Mouse (Mus musculus) heart, embryonic 11.5 days (tissue): ENCODE measurements around the gene Cd3d. TPM values are rescaled to one million over a fixed set of nuclear protein-coding genes. Genes with fewer than 3 reads are reported as not detected.
"Not testable (repeated sequence)": the region's sequence is repeated elsewhere in the genome, so short reads cannot be mapped to it uniquely, and the experiment has no call there.

Experiments
- ATAC-seq: fragments of 200-750 bp; cut with Nextera tagmentation; replicated peaks from 2 replicates; pipeline ENCODE4 v1.8.0; 2017; ENCODE audit warnings: moderate library complexity; ENCODE audit not compliant: insufficient number of reproducible peaks, low FRiP score, low TSS enrichment
- H3K27ac ChIP-seq: fragments of 300-500 bp; sonication (generic); 2 replicates; pipeline ENCODE4 v1.5.1; 2014; ENCODE audit warnings: mild to moderate bottlenecking, low read depth, low read length
- H3K27me3 ChIP-seq: fragments of 300-500 bp; sonication (generic); 2 replicates; pipeline ENCODE4 v1.6.1; 2014; ENCODE audit warnings: mild to moderate bottlenecking, low read length, mixed read lengths; ENCODE audit not compliant: control insufficient read depth, insufficient read depth
- H3K36me3 ChIP-seq: fragments of 300-500 bp; sonication (generic); 2 replicates; pipeline ENCODE4 v1.6.1; 2014; ENCODE audit warnings: mild to moderate bottlenecking, low read length, moderate library complexity, mixed read lengths; ENCODE audit not compliant: control insufficient read depth, insufficient read depth
- H3K4me1 ChIP-seq: fragments of 300-500 bp; sonication (generic); 2 replicates; pipeline ENCODE4 v1.6.1; 2014; ENCODE audit warnings: low read length; ENCODE audit not compliant: control insufficient read depth, insufficient read depth
- H3K4me2 ChIP-seq: fragments of 300-500 bp; sonication (generic); 2 replicates; pipeline ENCODE4 v1.6.1; 2014; ENCODE audit warnings: mild to moderate bottlenecking, moderate library complexity
- H3K4me3 ChIP-seq: fragments of 300-500 bp; sonication (generic); 2 replicates; pipeline ENCODE4 v1.5.1; 2014; ENCODE audit warnings: low read depth, low read length
- H3K9ac ChIP-seq: fragments of 300-500 bp; sonication (generic); 2 replicates; pipeline ENCODE4 v1.6.1; 2014; ENCODE audit warnings: mild to moderate bottlenecking, low read depth, low read length, moderate library complexity
- H3K9me3 ChIP-seq: fragments of 300-500 bp; sonication (generic); replicated peaks from 2 replicates; pipeline ENCODE4 v1.6.1; 2016; ENCODE audit warnings: low read length; ENCODE audit not compliant: control insufficient read depth
- WGBS: fragments of 180-500 bp; shearing (Covaris S2); extraction: QIAGEN DNeasy Blood & Tissue Kit; methylation state at CpG from one replicate; pipeline ENCODE4 v1.1.7; 2014; ENCODE audit not compliant: insufficient replicate concordance; 5-methylcytosine and 5-hydroxymethylcytosine counted together
- polyA plus RNA-seq: library from polyadenylated mRNA; unstranded; fragments of >200 nt; fragmentation: Nextera tagmentation; extraction: Ambion mirVana; gene quantifications from 2 replicates; pipeline ENCODE4 v1.2.1, GENCODE M21; 2014

The Cd3d gene
- polyA plus RNA-seq, 1 experiment from 2014 or later = not detected

GRCm38 (mm10) chr9:44966815-44967242, 14.8 kb upstream of the Cd3d start:
- Histone ChIP-seq H3K27ac (no peak overlapping the region), H3K4me3 (no peak overlapping the region), H3K9me3 (no peaks in the 10 kb centered on the region), H3K4me2 (no peak overlapping the region), H3K4me1 (peaks cover 6% of the 10 kb centered on the region), H3K9ac (no peak overlapping the region), H3K27me3 (peaks cover 3% of the 10 kb centered on the region; the same call in 1 of the 2 replicates), H3K36me3 (no peaks in the 10 kb centered on the region)
- WGBS = 28% methylated on average over 3 of the region's 3 CpGs
- ATAC-seq = no peak

GRCm38 (mm10) chr9:44967763-44968162, 13.8 kb upstream of the Cd3d start:
- ATAC-seq = not testable (repeated sequence)

GRCm38 (mm10) chr9:44969450-44969849, 12.1 kb upstream of the Cd3d start:
- Histone ChIP-seq H3K4me2 (no peak overlapping the region), H3K27me3 (peaks cover 8% of the 10 kb centered on the region), H3K9me3 (no peaks in the 10 kb centered on the region), H3K27ac (no peak overlapping the region), H3K4me3 (no peak overlapping the region), H3K9ac (no peak overlapping the region), H3K36me3 (no peaks in the 10 kb centered on the region), H3K4me1 (peaks cover 2% of the 10 kb centered on the region; the same call in 1 of the 2 replicates)
- ATAC-seq = no peak
- WGBS = 55% methylated on average over 1 of the region's 1 CpGs

More at GRCm38 (mm10) chr9:44967763-44968162, 13.8 kb upstream of the Cd3d start:
- H3K27me3 ChIP-seq, H3K9ac ChIP-seq, H3K9me3 ChIP-seq, H3K4me1 ChIP-seq, H3K36me3 ChIP-seq, H3K27ac ChIP-seq, H3K4me3 ChIP-seq, H3K4me2 ChIP-seq: not testable (repeated sequence)
- WGBS = 79% methylated on average over 5 of the region's 5 CpGs

GRCm38 (mm10) chr9:44977813-44978212, 3.8 kb upstream of the Cd3d start:
- Histone ChIP-seq H3K27me3 (peaks cover 16% of the 10 kb centered on the region), H3K9ac (no peak overlapping the region), H3K36me3 (no peaks in the 10 kb centered on the region), H3K4me2 (no peak overlapping the region), H3K4me1 (no peaks in the 10 kb centered on the region), H3K27ac (no peak overlapping the region), H3K4me3 (no peak overlapping the region), H3K9me3 (no peaks in the 10 kb centered on the region)
- WGBS = 58% methylated on average over 6 of the region's 6 CpGs
- ATAC-seq = no peak

- H3K9ac ChIP-seq = no peak overlapping the region
- no peaks in the 10 kb centered on the region for H3K9me3 ChIP-seq
- H3K27me3 ChIP-seq = peaks cover 9% of the 10 kb centered on the region
- no peaks in the 10 kb centered on the region for H3K4me1 ChIP-seq
- H3K27ac ChIP-seq = no peak overlapping the region
- no peak for ATAC-seq
- H3K4me2 ChIP-seq = no peak overlapping the region
- no peaks in the 10 kb centered on the region for H3K36me3 ChIP-seq
- H3K4me3 ChIP-seq = no peak overlapping the region
- 73% methylated on average over 7 of the region's 7 CpGs for WGBS
These were observed 1.8 kb upstream of the Cd3d start for GRCm38 (mm10) chr9:44979806-44980205.

GRCm38 (mm10) chr9:44980242-44980641, 1.3 kb upstream of the Cd3d start, which contains the start of gene Cd3g:
TSS of gene Cd3g (minus strand) at chr9:44980431.
- no peak for ATAC-seq
- Histone ChIP-seq H3K27ac (no peak within 1 kb of the TSS), H3K4me3 (no peak within 1 kb of the TSS)

GRCm38 (mm10) chr9:44981104-44981503, 482 bp upstream of the Cd3d start:
- WGBS = 74% methylated on average over 2 of the region's 2 CpGs
- Histone ChIP-seq H3K9ac (no peak overlapping the region), H3K27me3 (peaks cover 6% of the 10 kb centered on the region), H3K4me1 (no peaks in the 10 kb centered on the region), H3K9me3 (no peaks in the 10 kb centered on the region), H3K36me3 (no peaks in the 10 kb centered on the region), H3K27ac (no peak overlapping the region), H3K4me2 (no peak overlapping the region), H3K4me3 (no peak overlapping the region)
- ATAC-seq = no peak

More at GRCm38 (mm10) chr9:44980242-44980641, 1.3 kb upstream of the Cd3d start, which contains the start of gene Cd3g:
- no peaks in the 10 kb centered on the region for H3K9me3 ChIP-seq
- no peaks in the 10 kb centered on the region for H3K4me1 ChIP-seq
- H3K36me3 ChIP-seq = no peaks in the 10 kb centered on the region
- no peak within 1 kb of the TSS for H3K9ac ChIP-seq
- 62% methylated on average over 3 of the region's 3 CpGs for WGBS
- H3K4me2 ChIP-seq = no peak within 1 kb of the TSS
- H3K27me3 ChIP-seq = peaks cover 9% of the 10 kb centered on the region

GRCm38 (mm10) chr9:44982081-44982480, 495 bp downstream of the Cd3d start:
- Histone ChIP-seq H3K27ac (no peak overlapping the region), H3K36me3 (no peaks in the 10 kb centered on the region), H3K9me3 (no peaks in the 10 kb centered on the region), H3K4me3 (no peak overlapping the region), H3K4me2 (no peak overlapping the region), H3K9ac (no peak overlapping the region), H3K4me1 (no peaks in the 10 kb centered on the region), H3K27me3 (peaks cover 5% of the 10 kb centered on the region)
- WGBS = 80% methylated on average over 8 of the region's 8 CpGs
- ATAC-seq = no peak

GRCm38 (mm10) chr9:44982531-44982930, 945 bp downstream of the Cd3d start:
- Histone ChIP-seq H3K4me3 (no peak overlapping the region), H3K9me3 (no peaks in the 10 kb centered on the region), H3K9ac (no peak overlapping the region), H3K4me1 (no peaks in the 10 kb centered on the region), H3K27me3 (peaks cover 5% of the 10 kb centered on the region), H3K4me2 (no peak overlapping the region), H3K36me3 (no peaks in the 10 kb centered on the region), H3K27ac (no peak overlapping the region)
- ATAC-seq = no peak
- WGBS = 74% methylated on average over 3 of the region's 3 CpGs
